Mouse (Mus musculus) left cerebral cortex, adult 2 months (tissue): Measurements from ENCODE around the gene Txndc15. TPM values are rescaled to one million over a fixed set of nuclear protein-coding genes. Genes with fewer than 3 reads are reported as not detected.

Source experiments
- DNase-seq, 2 experiments: peaks; one replicate each; pipeline ENCODE4 v3.0.0; 2021 to 2022; ENCODE audit warnings: low spot score in 2 of 2, mixed read lengths in 1 of 2; ENCODE audit errors: extremely low spot score in 1 of 2
- H3K27ac ChIP-seq: fragments of 200-600 bp; 2 replicates; pipeline ENCODE4 v1.8.1; 2022
- H3K4me3 ChIP-seq: fragments of 200-600 bp; 2 replicates; pipeline ENCODE4 v1.8.1; 2022
- CTCF ChIP-seq: fragments of 200-600 bp; IDR thresholded peaks from 2 replicates; pipeline ENCODE4 v1.8.1; 2022; ENCODE audit warnings: antibody characterized with exemption, mild to moderate bottlenecking, moderate library complexity
- intact Hi-C: fragments of 180-260 bp; cut with DNase I; formaldehyde crosslinking; loops from one replicate; pipeline ENCODE4 v1.15.1; 2025
- total RNA-seq, 2 experiments: library from RNA; stranded (reverse); gene quantifications; 2 replicates each; pipeline ENCODE4 v1.2.3; 2021

Gene Txndc15
- total RNA-seq, 2 experiments from 2014 or later = 74.9 to 76.6 TPM

DNA sequence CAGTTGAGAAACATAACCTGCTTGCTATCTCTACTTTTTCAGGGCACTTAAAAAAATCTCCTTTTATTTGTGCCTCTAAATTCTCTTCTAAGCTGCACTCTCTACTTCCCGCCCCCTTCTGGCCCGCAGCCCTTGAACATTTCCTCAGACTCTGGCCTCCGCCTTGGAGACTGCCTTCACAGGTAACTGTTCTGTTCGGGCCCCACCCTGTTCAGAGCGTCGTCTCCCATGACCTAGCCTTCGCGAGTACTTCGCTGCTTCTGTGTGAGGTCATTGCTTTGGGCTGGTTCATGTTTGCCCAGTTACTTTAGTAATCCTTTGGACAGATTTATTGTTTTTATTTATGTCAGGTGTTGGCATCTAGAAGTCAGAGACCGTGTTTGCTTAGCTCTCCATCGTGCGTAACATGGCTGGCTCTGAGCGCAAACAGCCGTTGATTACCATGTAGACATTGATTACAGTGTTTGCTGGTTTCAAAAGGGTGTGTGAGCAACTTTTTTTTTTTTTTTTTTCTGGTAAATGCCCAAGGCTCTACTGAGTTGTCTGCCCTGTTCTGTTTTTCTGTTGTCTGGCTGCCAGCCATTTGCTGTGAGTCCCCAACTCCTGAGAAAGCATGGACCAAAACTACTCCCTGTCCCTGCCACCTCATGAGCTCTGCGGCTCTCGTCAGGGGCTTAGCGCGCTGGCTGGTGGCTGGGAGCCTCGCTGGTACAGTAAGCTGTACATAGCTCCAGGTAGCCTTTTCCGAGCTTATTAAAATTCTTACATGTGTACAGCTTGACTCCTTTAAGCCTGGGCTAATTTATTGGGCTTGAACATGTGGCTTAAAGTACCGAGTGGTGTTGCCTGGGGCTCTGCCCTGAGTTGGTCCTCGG lies 19.4 kb downstream of the Txndc15 start:
- intact Hi-C loops = no loop called here
- TF ChIP-seq CTCF = no peak
- no peak overlapping the region for H3K4me3 ChIP-seq

DNA sequence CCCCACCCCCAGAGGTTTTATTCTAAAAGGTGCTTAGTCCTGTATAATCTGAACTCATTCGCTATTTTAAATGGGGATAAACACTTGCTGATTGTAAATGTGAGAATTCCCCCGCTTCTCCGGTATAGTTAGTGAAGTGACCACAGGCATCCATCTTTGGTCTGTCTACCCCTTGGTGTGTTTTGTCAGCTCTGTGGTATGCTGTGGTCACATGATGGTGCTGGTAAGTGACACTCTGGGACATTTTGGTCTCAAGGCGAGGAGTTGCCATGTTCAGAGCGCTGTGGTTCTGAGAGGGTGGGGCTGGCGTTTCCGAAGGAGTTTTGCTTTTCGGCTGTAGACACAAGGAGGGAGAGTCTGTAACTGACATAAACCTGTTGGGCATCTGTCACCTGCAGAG lies 23.4 kb downstream of the Txndc15 start:
- H3K4me3 ChIP-seq = no peak overlapping the region
- no peak for DNase-seq
- intact Hi-C loops = no loop called here
- H3K27ac ChIP-seq = no peak overlapping the region
- TF ChIP-seq CTCF = no peak

More for the DNA sequence above, 19.4 kb downstream of the Txndc15 start:
- DNase-seq = no peak
- H3K27ac ChIP-seq = no peak overlapping the region

- Histone ChIP-seq H3K4me3 (no peak overlapping the region), H3K27ac (0 out of 2 replicates have a peak overlapping the region, but pooled peaks have one; percentile 40)
- no peak for DNase-seq
- intact Hi-C loops = no loop called here
- no peak for TF ChIP-seq CTCF
Measured at GRCm38 (mm10) chr13:55742306-55742705, 27.9 kb downstream of the Txndc15 start.

GRCm38 (mm10) chr13:55754380-55754779 lies 39.9 kb downstream of the Txndc15 start:
- intact Hi-C loops = no loop called here
- no peak overlapping the region for H3K4me3 ChIP-seq
- no peak overlapping the region for H3K27ac ChIP-seq
- no peak for TF ChIP-seq CTCF
- DNase-seq = no peak

GRCm38 (mm10) chr13:55756789-55757188 lies 42.3 kb downstream of the Txndc15 start:
- Histone ChIP-seq H3K27ac (no peak overlapping the region), H3K4me3 (no peak overlapping the region)
- DNase-seq = no peak
- intact Hi-C loops = no loop called here
- no peak for TF ChIP-seq CTCF

DNA sequence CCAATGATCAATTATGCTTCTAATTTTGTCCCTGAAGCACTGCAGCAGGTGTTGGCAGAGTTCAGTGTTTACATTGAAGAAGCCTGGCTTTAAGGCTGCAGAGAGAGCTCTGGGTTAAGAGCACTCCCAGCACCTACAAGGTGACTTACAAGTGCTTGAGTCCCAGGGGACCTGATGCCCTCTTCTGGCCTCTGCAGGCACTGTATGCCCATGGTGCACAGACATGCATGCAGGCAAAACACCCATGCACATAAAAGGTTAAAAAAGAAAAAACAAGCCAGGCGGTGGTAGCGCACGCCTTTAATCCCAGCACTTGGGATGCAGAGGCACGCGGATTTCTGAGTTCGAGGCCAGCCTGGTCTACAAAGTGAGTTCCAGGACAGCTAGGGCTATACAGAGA lies 43.2 kb downstream of the Txndc15 start:
- TF ChIP-seq CTCF = peak; percentile 14
- no peak overlapping the region for H3K27ac ChIP-seq
- intact Hi-C loops = no loop called here
- no peak overlapping the region for H3K4me3 ChIP-seq
- DNase-seq = no peak

DNA sequence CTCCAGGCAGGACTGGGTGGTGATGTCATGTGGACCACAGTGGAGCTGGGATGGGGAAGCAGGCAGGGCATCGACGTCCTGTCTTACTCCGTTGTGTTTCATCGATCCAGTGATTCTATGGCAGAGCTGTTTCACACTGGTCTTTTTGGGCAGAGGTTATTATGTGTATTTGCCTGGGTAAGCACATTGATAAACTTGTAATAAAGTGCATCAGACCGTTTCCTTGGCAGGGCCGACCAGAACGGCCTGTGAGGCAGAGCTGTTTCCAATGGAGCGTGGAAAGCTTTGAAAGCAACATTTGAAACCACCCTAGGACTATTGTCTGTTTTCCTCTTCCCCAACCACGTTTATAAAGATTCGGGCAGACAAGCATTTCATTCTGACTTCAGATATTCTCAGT lies 46.1 kb downstream of the Txndc15 start:
- DNase-seq = no peak
- Histone ChIP-seq H3K27ac (no peak overlapping the region), H3K4me3 (no peak overlapping the region)
- TF ChIP-seq CTCF = no peak
- intact Hi-C loops = no loop called here

DNA sequence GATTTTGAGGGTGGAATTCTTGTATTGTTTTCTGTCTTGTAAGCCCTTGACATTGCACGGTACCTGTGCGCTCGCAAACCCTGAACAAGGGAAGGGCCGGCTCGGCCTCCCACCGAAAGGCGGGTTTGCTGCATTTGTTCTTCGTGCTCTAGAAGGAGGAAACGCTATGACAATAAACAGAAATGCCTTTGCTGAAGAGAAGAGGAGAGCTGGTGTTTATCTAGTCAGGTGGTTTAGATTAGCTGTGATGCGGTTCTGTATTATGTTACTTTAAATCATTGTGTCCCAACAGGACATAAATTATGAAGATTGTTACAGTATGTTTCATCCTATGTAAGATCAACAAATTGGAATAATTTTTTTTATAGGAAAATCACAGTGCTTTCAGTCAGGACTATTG lies 47.0 kb downstream of the Txndc15 start:
- no peak for DNase-seq
- Histone ChIP-seq H3K27ac (no peak overlapping the region), H3K4me3 (no peak overlapping the region)
- intact Hi-C loops = no loop called here
- no peak for TF ChIP-seq CTCF

GRCm38 (mm10) chr13:55774352-55774751 lies 59.9 kb downstream of the Txndc15 start:
- TF ChIP-seq CTCF = no peak
- DNase-seq = no peak
- H3K27ac ChIP-seq = no peak overlapping the region
- no peak overlapping the region for H3K4me3 ChIP-seq
- intact Hi-C loops = no loop called here

- intact Hi-C loops = no loop called here
- TF ChIP-seq CTCF = no peak
Measured at GRCm38 (mm10) chr13:55775056-55775455, 60.6 kb downstream of the Txndc15 start.

More at GRCm38 (mm10) chr13:55775056-55775455, 60.6 kb downstream of the Txndc15 start:
- no peak for DNase-seq
- H3K27ac ChIP-seq = no peak overlapping the region
- H3K4me3 ChIP-seq = no peak overlapping the region

Other genes with a start within 250 kb of the Txndc15 start
- 100 to 1,000 TPM; 303 to 325 TPM for gene Dbn1, start 226.5 kb upstream of the Txndc15 start, total RNA-seq
- gene Pdlim7, start 201.0 kb upstream of the Txndc15 start, total RNA-seq = 100 to 1,000 TPM in 1 of 2 experiments, 10 to 100 TPM in 1; 94.9 to 114 TPM
- gene Dok3, start 185.4 kb upstream of the Txndc15 start, total RNA-seq = 10 to 100 TPM; 10.1 to 18.2 TPM
- gene Ddx41, start 178.0 kb upstream of the Txndc15 start, total RNA-seq = 10 to 100 TPM; 63.7 to 65.7 TPM
- 10 to 100 TPM; 90.5 to 98.1 TPM for gene Fam193b, start 143.5 kb upstream of the Txndc15 start, total RNA-seq
- gene Tmed9, start 140.9 kb upstream of the Txndc15 start, total RNA-seq = 100 to 1,000 TPM; 128 to 141 TPM
- 10 to 100 TPM; 24.7 to 25.8 TPM for gene B4galt7, start 114.8 kb upstream of the Txndc15 start, total RNA-seq
- 10 to 100 TPM; 42.6 to 45.3 TPM for gene Caml, start 91.6 kb upstream of the Txndc15 start, total RNA-seq
- 10 to 100 TPM; 48.5 to 50.3 TPM for gene Ddx46, start 79.6 kb upstream of the Txndc15 start, total RNA-seq
- 10 to 100 TPM; 74.6 to 77.8 TPM for gene B230219D22Rik, start 21.5 kb upstream of the Txndc15 start, total RNA-seq
- 10 to 100 TPM; 20.9 to 24.0 TPM for gene Pcbd2, start 12.7 kb downstream of the Txndc15 start, total RNA-seq
- under 1 TPM; 0.25 to 0.44 TPM for gene Catsper3, start 69.9 kb downstream of the Txndc15 start, total RNA-seq
- not detected for gene Pitx1, start 121.5 kb downstream of the Txndc15 start, total RNA-seq